Mouse (Mus musculus) embryonic facial prominence, embryonic 12.5 days (tissue): ENCODE results near the gene Neu3. TPM values are rescaled to one million over a fixed set of nuclear protein-coding genes. Genes with fewer than 3 reads are reported as not detected.

Experiments
- ATAC-seq: fragments of 200-750 bp; cut with Nextera tagmentation; 2 replicates; pipeline ENCODE4 v1.8.0; 2017; ENCODE audit not compliant: insufficient number of reproducible peaks, insufficient read depth, low FRiP score, low TSS enrichment
- H3K27ac ChIP-seq: fragments of 300-500 bp; sonication (generic); 2 replicates; pipeline ENCODE4 v1.5.1; 2016; ENCODE audit warnings: mild to moderate bottlenecking
- H3K27me3 ChIP-seq: fragments of 300-500 bp; sonication (generic); 2 replicates; pipeline ENCODE4 v1.6.1; 2016; ENCODE audit warnings: mild to moderate bottlenecking, moderate library complexity
- H3K36me3 ChIP-seq: fragments of 300-500 bp; sonication (generic); 2 replicates; pipeline ENCODE4 v1.6.1; 2016; ENCODE audit warnings: mild to moderate bottlenecking
- H3K4me1 ChIP-seq: fragments of 300-500 bp; sonication (generic); 2 replicates; pipeline ENCODE4 v1.6.1; 2016
- H3K4me2 ChIP-seq: fragments of 300-500 bp; sonication (generic); replicated peaks from 2 replicates; pipeline ENCODE4 v1.6.1; 2016; ENCODE audit warnings: mild to moderate bottlenecking, moderate library complexity
- H3K4me3 ChIP-seq: fragments of 300-500 bp; sonication (generic); 2 replicates; pipeline ENCODE4 v1.5.1; 2016; ENCODE audit warnings: mild to moderate bottlenecking
- H3K9ac ChIP-seq: fragments of 300-500 bp; sonication (generic); 2 replicates; pipeline ENCODE4 v1.6.1; 2016; ENCODE audit warnings: mild to moderate bottlenecking, moderate library complexity
- H3K9me3 ChIP-seq: fragments of 300-500 bp; sonication (generic); 2 replicates; pipeline ENCODE4 v1.6.1; 2016; ENCODE audit warnings: mild to moderate bottlenecking, moderate library complexity
- WGBS: fragments of 180-500 bp; shearing (Covaris S2); methylation state at CpG from one replicate; pipeline ENCODE4 v1.1.7; 2016; 5-methylcytosine and 5-hydroxymethylcytosine counted together
- polyA plus RNA-seq: library from polyadenylated mRNA; unstranded; fragments of >200 nt; fragmentation: Nextera tagmentation; extraction: Ambion mirVana; gene quantifications from 2 replicates; pipeline ENCODE4 v1.2.1, GENCODE M21; 2016

Neu3 gene
- polyA plus RNA-seq = 2.3 and 2.6 TPM in 2 replicates

DNA sequence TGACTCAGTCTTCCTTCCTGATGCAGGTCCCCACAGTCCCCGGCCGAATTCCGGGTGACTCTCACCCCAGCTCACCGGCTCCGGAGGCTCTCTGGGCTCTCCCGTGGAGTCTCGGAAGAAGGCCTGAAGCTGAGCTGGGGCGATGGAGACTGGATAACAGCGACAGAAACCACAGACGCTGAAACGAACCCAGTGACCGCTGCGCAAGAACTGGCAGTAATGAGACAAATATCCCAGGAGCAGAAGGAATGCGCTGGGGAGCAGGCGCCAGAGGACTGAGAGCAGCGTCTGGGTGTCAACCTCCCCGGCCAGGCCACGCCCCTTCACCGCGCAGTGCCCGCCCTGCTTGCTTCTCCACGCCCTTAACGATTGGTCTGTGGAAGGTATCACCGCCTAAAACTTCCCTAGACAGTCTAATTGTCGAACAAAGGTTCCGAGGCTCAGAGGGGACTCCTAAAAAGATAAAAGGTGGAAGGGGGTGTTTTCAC lies at the start of gene Neu3:
Gene Neu3 (minus strand): TSS at position 335 of the 488 bp plus-strand sequence.
- ATAC-seq = peak; percentile 95
- H3K36me3 ChIP-seq = no peaks in the 10 kb centered on the region
- no peaks in the 10 kb centered on the region for H3K9me3 ChIP-seq
- H3K27me3 ChIP-seq = no peaks in the 10 kb centered on the region
- peak within 1 kb of the TSS; percentile 52 for H3K4me2 ChIP-seq
- peak within 1 kb of the TSS; percentile 59 for H3K9ac ChIP-seq
- peak within 1 kb of the TSS; percentile 41 for H3K4me3 ChIP-seq
- under 1% methylated on average over 26 of the region's 26 CpGs for WGBS
- H3K27ac ChIP-seq = peak within 1 kb of the TSS; percentile 78
- no peaks in the 10 kb centered on the region for H3K4me1 ChIP-seq

GRCm38 (mm10) chr7:99876345-99876744 lies 48.1 kb upstream of the Neu3 start:
- Histone ChIP-seq H3K27me3 (no peaks in the 10 kb centered on the region), H3K4me3 (no peak overlapping the region), H3K4me2 (no peak overlapping the region), H3K4me1 (no peaks in the 10 kb centered on the region), H3K36me3 (no peaks in the 10 kb centered on the region), H3K27ac (no peak overlapping the region), H3K9me3 (no peaks in the 10 kb centered on the region), H3K9ac (0 out of 2 replicates have a peak overlapping the region, but pooled peaks have one; percentile 11)
- 0% methylated on average over 3 of the region's 3 CpGs for WGBS
- no peak for ATAC-seq

DNA sequence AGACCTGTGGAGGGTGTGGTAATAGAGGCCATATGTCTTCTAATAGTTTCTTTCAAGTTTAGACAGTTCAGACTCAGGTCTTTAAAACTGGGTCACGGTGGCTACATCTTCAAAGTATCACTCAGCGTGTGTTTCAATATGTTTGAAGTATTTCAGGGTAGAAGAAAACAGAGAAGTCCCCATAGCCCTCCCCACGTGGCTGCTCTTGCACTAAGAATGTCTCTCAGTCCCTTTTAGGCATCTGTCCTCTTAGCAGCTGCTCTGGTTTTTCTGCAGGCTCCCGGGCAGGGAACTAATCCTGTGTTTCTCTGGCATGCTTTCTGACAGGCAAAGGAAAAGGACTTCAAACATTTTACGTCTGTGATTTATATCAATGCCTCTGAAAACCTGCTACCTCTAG lies 47.7 kb upstream of the Neu3 start:
- Histone ChIP-seq H3K4me1 (no peaks in the 10 kb centered on the region), H3K27ac (no peak overlapping the region), H3K4me3 (no peak overlapping the region), H3K4me2 (no peak overlapping the region), H3K9ac (no peak overlapping the region), H3K27me3 (no peaks in the 10 kb centered on the region), H3K36me3 (no peaks in the 10 kb centered on the region), H3K9me3 (no peaks in the 10 kb centered on the region)
- no peak for ATAC-seq
- 37% methylated on average over 5 of the region's 5 CpGs for WGBS

DNA sequence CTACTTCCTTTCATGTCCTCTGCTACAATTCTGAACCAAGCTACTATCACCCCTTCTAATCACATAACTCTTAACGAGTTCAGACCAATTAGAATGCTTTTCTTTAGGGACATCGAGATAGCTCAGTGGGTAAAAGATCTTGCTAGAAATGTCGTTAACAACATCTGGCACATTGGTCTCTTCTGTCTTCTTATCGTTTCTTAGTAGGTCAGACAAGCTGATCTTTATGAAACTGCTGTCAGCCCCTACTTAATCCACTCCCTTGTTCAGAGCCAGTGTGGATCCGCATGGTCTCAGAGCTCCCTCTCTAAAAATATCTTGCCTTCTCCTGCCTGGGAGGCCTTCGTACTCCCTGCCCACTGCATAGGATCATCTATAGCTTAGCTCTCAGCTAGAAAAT lies 45.7 kb upstream of the Neu3 start:
- Histone ChIP-seq H3K27me3 (no peaks in the 10 kb centered on the region), H3K4me2 (no peak overlapping the region), H3K4me3 (no peak overlapping the region), H3K9me3 (no peaks in the 10 kb centered on the region), H3K9ac (no peak overlapping the region), H3K4me1 (no peaks in the 10 kb centered on the region), H3K27ac (no peak overlapping the region), H3K36me3 (no peaks in the 10 kb centered on the region)
- no peak for ATAC-seq
- 81% methylated on average over 6 of the region's 6 CpGs for WGBS

DNA sequence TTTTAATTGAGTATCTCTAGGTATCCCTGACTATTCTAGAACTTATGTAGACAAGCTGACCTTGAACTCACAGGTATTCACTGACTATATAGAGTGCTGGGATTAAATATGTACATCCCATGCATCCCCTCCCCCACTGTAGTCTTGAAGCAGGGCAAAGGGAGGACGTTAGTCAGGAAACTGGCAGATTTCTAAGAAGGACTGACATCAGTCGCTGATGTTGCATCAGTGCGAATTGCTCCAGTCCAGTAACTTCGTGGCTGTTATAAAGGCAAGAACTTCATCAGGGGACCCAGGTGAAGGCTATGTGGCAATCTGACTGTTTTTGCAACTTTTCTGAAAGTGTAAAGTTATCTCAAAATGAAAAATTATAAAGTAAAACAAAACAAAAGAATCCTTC lies 41.1 kb upstream of the Neu3 start:
- ATAC-seq = no peak
- H3K27ac ChIP-seq = no peak overlapping the region
- H3K9me3 ChIP-seq = no peaks in the 10 kb centered on the region
- H3K9ac ChIP-seq = no peak overlapping the region
- H3K4me2 ChIP-seq = no peak overlapping the region
- H3K36me3 ChIP-seq = no peaks in the 10 kb centered on the region
- peaks cover 4% of the 10 kb centered on the region; the same call in 1 of the 2 replicates for H3K4me1 ChIP-seq
- H3K27me3 ChIP-seq = no peaks in the 10 kb centered on the region
- no peak overlapping the region for H3K4me3 ChIP-seq
- WGBS = 70% methylated on average over 4 of the region's 4 CpGs

DNA sequence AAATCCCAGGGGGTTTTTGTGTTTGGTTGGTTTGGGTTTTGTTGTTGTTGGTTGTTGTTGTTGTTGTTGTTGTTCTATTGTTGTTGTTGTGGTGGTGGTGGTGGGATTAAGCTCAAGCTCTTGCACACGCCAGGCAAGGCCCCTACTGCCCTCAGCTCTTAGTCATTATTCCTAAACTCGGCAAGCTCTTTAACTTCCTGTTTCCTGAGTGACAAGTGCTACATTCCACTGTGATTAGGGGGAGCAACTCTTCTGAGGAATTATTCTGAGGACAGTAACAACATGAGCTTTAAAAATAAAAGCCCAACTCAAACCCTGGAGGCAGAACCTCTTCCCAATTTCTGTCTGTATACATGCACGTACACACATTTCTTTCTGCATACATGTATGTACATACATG lies 37.0 kb upstream of the Neu3 start:
- Histone ChIP-seq H3K9me3 (no peaks in the 10 kb centered on the region), H3K9ac (no peak overlapping the region), H3K4me3 (no peak overlapping the region), H3K4me2 (no peak overlapping the region), H3K36me3 (no peaks in the 10 kb centered on the region), H3K27ac (no peak overlapping the region), H3K27me3 (no peaks in the 10 kb centered on the region), H3K4me1 (peaks cover 4% of the 10 kb centered on the region; the same call in 1 of the 2 replicates)
- 39% methylated on average over 3 of the region's 3 CpGs for WGBS
- ATAC-seq = no peak

GRCm38 (mm10) chr7:99864241-99865028 lies 36.2 kb upstream of the Neu3 start:
- Histone ChIP-seq H3K27ac (no peak overlapping the region), H3K9ac (no peak overlapping the region), H3K4me1 (peaks cover 4% of the 10 kb centered on the region; the same call in 1 of the 2 replicates), H3K4me3 (no peak overlapping the region), H3K9me3 (no peaks in the 10 kb centered on the region), H3K27me3 (no peaks in the 10 kb centered on the region), H3K36me3 (no peaks in the 10 kb centered on the region), H3K4me2 (no peak overlapping the region)
- ATAC-seq = no peak
- 67% methylated on average over 11 of the region's 11 CpGs for WGBS

DNA sequence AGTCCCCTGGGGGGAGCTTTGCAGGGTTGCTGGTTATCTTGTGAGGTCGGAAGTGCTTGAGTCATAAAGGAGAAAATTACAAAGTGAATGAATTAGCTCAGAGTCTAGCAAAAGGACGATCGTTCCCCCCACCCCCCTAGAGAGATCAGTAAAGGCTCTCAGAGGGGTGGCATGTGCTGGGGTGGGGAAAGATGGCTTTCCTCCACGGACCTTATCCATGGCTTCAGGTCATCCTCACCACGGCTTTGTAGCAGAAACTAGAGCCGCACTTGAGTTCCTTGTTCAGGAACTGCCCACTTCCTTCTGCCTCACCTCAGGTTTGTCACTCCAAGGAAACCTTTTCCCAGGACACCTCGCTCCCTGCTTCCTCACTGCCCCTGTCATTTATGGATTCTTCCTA lies 35.1 kb upstream of the Neu3 start, which contains the start of gene Spcs2:
Gene Spcs2 (minus strand): TSS at position 101 of the 400 bp plus-strand sequence.
- 45% methylated on average over 7 of the region's 7 CpGs for WGBS
- no peak for ATAC-seq

GRCm38 (mm10) chr7:99858813-99859585 lies 30.8 kb upstream of the Neu3 start, which contains the start of gene Xrra1:
Gene Xrra1 (plus strand): TSS chr7:99859116.
- H3K27me3 ChIP-seq = no peaks in the 10 kb centered on the region
- H3K9ac ChIP-seq = peak within 1 kb of the TSS; percentile 82
- H3K9me3 ChIP-seq = no peaks in the 10 kb centered on the region
- peak within 1 kb of the TSS; percentile 63; the same call in 1 of the 2 replicates for H3K27ac ChIP-seq
- peak within 1 kb of the TSS; percentile 82 for H3K4me2 ChIP-seq
- H3K4me3 ChIP-seq = peak within 1 kb of the TSS; percentile 74
- ATAC-seq = peak; percentile 97
- peaks cover 14% of the 10 kb centered on the region for H3K36me3 ChIP-seq
- under 1% methylated on average over 42 of the region's 42 CpGs for WGBS
- H3K4me1 ChIP-seq = peaks cover 17% of the 10 kb centered on the region

More for the DNA sequence above, 35.1 kb upstream of the Neu3 start, which contains the start of gene Spcs2:
- Histone ChIP-seq H3K4me3 (no peak within 1 kb of the TSS), H3K27ac (no peak within 1 kb of the TSS), H3K4me2 (no peak within 1 kb of the TSS), H3K4me1 (peaks cover 6% of the 10 kb centered on the region; the same call in 1 of the 2 replicates), H3K36me3 (no peaks in the 10 kb centered on the region), H3K9me3 (no peaks in the 10 kb centered on the region), H3K9ac (no peak within 1 kb of the TSS), H3K27me3 (no peaks in the 10 kb centered on the region)

DNA sequence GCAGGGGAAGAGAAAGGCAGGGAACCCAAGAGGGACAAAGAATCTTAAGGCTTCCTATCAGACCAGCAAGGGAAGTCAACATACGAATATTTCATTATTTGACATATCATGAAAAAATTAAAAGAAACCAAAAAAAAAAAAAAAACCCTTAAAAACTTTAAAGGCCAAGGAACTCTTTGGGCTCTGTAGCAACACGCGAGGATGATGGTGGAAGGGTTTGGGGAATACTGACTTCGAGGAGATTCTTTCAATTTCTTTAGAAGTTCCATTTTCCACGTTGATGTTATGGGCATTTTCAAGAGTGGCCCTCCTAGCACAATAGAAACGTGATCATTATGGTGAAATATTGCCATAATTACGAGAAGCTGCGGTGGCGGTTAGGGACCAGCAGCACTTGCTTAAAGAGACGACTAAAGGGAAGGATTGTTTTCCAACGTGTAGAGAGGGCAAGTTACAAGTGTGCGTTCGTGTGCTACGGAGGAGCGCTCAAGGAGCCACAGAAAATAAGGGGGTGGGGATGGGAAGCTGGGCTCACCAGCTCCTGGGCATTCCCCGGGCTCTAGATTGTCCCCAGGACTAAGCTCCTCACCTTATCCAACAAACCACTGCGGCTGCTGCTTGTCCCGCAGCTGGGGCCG lies 30.1 kb upstream of the Neu3 start:
- Histone ChIP-seq H3K4me1 (peaks cover 17% of the 10 kb centered on the region), H3K36me3 (peaks cover 21% of the 10 kb centered on the region), H3K27me3 (no peaks in the 10 kb centered on the region), H3K4me2 (peak overlapping the region; percentile 82), H3K9me3 (no peaks in the 10 kb centered on the region), H3K4me3 (peak overlapping the region; percentile 74), H3K9ac (peak overlapping the region; percentile 82), H3K27ac (peak overlapping the region; percentile 63; the same call in 1 of the 2 replicates)
- peak; percentile 59 for ATAC-seq
- WGBS = 2% methylated on average over 19 of the region's 19 CpGs

DNA sequence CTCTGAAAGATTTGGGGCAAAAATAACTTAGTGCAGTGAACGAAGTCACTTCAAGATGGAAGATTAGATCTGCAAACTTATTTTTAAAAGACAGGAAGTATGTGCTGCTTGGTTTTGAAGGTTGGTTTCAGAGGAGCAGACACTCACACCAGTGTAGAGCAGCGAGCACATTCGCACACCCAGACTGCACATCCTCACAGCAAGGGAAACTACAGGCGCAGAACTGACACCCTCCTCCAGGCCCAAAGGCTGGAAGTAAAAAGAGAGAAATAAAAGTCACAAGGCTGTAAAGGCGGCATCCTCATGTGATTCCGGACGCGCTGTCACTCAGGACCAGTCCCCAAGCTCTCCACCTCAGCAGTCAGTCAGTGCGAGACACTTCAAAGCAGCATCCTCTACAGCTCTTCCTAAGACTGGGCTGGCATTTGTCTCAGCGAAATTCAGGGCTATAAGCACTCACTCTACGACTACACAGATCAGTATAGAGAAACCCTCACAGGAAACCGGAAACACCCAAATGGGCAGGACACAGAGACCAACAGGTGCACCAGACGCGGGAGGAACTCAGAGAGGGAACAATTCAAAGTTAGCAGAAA lies 28.1 kb upstream of the Neu3 start:
- ATAC-seq = no peak
- H3K27me3 ChIP-seq = no peaks in the 10 kb centered on the region
- H3K9ac ChIP-seq = no peak overlapping the region
- no peaks in the 10 kb centered on the region for H3K9me3 ChIP-seq
- no peak overlapping the region for H3K27ac ChIP-seq
- H3K36me3 ChIP-seq = peaks cover 30% of the 10 kb centered on the region
- WGBS = 89% methylated on average over 14 of the region's 14 CpGs
- H3K4me2 ChIP-seq = peak overlapping the region; percentile 13; the same call in 1 of the 2 replicates
- H3K4me1 ChIP-seq = peaks cover 17% of the 10 kb centered on the region
- H3K4me3 ChIP-seq = no peak overlapping the region
